Mouse (Mus musculus) ES-E14 (cell line): ENCODE measurements around the gene H2-Q2.
"Not testable (repeated sequence)": the region's sequence is repeated elsewhere in the genome, so short reads cannot be mapped to it uniquely, and the experiment has no call there.

Source experiments
- CHD2 ChIP-seq: IDR thresholded peaks from 2 replicates; pipeline ENCODE4 v1.6.1; 2014; ENCODE audit warnings: mild to moderate bottlenecking, low read depth, low read length, inconsistent platforms
- HCFC1 ChIP-seq: IDR thresholded peaks from 2 replicates; pipeline ENCODE4 v1.6.1; 2012; ENCODE audit warnings: low read length, inconsistent platforms, borderline replicate concordance; ENCODE audit not compliant: insufficient read depth
- MAFK ChIP-seq: IDR thresholded peaks from 2 replicates; pipeline ENCODE4 v1.6.1; 2014; ENCODE audit warnings: mild to moderate bottlenecking, low read depth, low read length, inconsistent platforms; ENCODE audit not compliant: insufficient read depth
- ZNF384 ChIP-seq: IDR thresholded peaks from 2 replicates; pipeline ENCODE4 v1.6.1; 2012; ENCODE audit warnings: low read depth, low read length, inconsistent platforms

GRCm38 (mm10) chr17:35304921-35305320, 37.1 kb upstream of the H2-Q2 start:
- TF ChIP-seq CHD2, MAFK, HCFC1, ZNF384: not testable (repeated sequence)
